Mouse (Mus musculus) CD4-positive helper T cell, adult 2 months (primary cell): ENCODE measurements at regions not wholly inside any gene's neighbourhood (a gene's known extent, or its start where the extent isn't known, plus 50 kb on each side); places are given as distances from the start of the nearest gene placed in this dataset.

Experiments used
- DNase-seq: peaks from one replicate; pipeline ENCODE4 v3.0.0-alpha.2; 2012; ENCODE audit warnings: low read depth, missing footprints, low spot score

GRCm38 (mm10) chr4:87401316-87402172, 171.3 kb upstream of the Slc24a2 start:
- no peak for DNase-seq

- no peak for DNase-seq
Observed at GRCm38 (mm10) chr4:87386835-87387234, 156.6 kb upstream of the Slc24a2 start.

DNA sequence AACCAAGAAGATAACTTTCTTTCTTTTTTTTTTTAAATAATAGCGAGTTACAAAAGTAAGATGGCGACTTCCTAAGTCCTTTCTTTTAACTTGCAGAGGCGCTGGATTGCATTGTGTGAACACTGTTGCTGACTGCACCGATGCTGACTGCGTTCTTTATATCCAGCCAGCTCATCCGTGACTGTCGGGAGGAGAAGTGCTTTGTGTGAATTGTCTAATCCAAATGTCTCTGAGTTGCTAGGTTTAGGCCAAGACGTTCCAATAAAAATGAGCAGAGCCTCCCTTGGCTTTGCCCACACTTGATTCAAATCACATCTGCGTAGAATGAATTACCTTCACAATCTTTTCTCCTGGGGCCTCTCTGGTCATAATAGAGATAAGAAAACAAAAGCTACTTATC, 156.0 kb upstream of the Slc24a2 start:
- DNase-seq = no peak

GRCm38 (mm10) chr4:87385221-87385739, 155.0 kb upstream of the Slc24a2 start:
- DNase-seq = no peak

- DNase-seq = no peak
Observed at GRCm38 (mm10) chr4:87384469-87385044, 154.3 kb upstream of the Slc24a2 start.

GRCm38 (mm10) chr4:87380716-87381115, 150.4 kb upstream of the Slc24a2 start:
- no peak for DNase-seq

GRCm38 (mm10) chr4:87379516-87380173, 149.4 kb upstream of the Slc24a2 start:
- DNase-seq = no peak

- no peak for DNase-seq
Observed at GRCm38 (mm10) chr4:87371960-87372359, 141.7 kb upstream of the Slc24a2 start.

- peak; percentile 8 for DNase-seq
Observed at GRCm38 (mm10) chr4:87369626-87370234, 139.5 kb upstream of the Slc24a2 start.

DNA sequence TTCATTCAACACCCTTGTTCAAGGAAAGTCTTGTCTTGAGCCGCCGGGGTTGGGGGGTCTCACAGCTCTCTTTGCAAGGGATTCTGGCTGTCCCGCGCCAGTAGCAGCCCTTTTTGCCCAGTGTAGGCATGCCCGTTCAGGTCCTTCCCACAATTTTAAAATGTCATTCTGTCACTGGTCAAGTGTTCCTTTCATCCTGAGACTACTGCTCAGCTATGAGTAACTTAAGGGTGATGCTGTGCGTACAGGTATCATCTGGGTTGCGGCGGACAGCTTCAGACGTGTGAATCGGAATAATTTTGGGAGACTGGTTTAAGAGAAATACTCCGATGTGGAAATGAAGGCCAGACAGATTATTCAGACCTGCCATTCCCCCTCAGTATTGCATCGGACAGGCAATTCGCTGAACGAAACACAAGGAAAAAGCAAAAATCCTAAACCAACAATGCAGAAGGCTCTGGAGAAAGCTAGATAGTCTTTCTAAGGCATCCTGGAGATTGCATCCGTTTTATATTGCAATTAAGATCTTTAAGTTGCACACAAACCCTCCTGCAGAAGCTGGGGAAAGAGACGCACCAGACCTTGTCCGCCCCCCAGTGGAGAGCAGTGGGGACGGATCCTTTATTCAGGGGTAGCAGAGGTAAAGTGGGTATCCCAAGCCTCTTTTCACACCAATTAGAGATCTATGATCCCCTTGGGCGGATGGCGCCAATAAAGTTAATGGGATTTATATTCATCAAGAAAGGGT, 138.3 kb upstream of the Slc24a2 start:
- peak; percentile 21 for DNase-seq

DNA sequence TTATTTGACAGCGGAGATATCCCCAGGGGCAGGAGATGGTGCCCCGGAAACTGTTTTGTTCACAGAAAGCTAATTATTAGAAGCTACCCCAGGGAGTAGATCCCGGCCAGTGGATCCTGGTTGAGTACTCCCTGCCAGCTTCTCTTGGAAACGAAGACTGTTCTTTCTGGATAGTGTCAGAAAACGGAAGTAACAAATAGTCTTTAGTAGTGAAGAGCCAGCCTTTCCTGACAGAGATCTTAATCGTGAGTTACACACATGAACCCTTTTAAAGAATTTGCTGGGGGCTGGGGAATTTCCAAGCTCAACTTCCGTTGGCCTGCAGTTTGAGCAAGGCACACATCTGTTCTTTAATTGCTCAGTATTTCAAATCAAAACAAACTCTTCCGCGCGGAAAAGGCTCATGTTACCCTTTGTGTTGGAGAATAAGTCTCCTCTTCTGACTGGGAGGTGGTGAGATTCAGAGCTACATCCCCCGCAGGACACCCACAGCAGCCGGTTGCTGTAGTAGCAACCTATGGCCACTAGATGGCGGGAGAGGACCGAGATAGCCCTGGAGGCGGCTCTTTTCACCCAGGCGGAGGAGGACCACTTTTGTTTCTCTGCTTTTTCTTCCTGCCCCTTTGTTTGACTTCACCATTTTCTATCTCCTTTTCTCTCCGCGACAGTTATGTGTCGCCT, 137.6 kb upstream of the Slc24a2 start:
- DNase-seq = peak; percentile 74

DNA sequence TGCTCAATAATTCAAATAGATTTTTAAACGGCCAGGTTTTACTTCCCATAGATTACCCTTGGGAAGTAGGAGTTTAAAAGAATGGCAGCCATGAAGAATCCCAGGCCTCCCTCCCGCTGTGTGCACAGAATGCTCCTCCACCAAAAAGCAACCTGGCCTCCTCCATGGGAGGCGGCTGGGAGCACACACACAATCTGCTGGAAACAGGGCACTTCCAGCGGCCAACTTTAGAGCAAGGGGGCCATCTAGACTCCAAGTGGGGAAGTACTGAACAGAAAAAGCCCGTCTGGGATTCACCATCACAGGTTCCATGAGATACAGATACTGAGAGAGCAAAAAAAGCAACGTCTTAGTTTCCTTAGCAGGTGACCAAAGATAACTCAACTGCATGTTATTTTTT, 131.9 kb upstream of the Slc24a2 start:
- DNase-seq = no peak

- DNase-seq = no peak
Observed at GRCm38 (mm10) chr4:87359483-87359882, 129.2 kb upstream of the Slc24a2 start.

GRCm38 (mm10) chr4:87359004-87359403, 128.7 kb upstream of the Slc24a2 start:
- no peak for DNase-seq

- no peak for DNase-seq
Observed at GRCm38 (mm10) chr4:87332968-87333367, 102.7 kb upstream of the Slc24a2 start.

DNA sequence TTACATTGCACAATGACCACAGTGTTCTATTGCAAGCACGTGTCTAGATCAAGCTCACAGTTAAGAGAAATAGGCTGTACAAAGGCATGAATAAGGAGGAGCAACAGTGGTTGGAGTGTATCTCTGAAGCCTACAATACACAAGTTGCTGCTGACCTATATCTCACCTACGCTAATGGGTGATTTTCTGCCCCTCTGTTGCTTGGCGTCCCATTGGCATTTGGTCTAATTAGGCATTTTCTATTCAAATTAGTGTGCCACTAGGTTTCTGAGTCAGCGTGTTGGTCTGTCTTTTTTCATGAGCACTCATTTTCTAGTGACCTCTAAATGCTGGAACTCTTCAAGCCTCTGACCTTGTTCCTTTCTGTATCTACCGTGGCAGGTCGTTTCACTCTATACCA, 98.9 kb upstream of the Slc24a2 start:
- DNase-seq = no peak

DNA sequence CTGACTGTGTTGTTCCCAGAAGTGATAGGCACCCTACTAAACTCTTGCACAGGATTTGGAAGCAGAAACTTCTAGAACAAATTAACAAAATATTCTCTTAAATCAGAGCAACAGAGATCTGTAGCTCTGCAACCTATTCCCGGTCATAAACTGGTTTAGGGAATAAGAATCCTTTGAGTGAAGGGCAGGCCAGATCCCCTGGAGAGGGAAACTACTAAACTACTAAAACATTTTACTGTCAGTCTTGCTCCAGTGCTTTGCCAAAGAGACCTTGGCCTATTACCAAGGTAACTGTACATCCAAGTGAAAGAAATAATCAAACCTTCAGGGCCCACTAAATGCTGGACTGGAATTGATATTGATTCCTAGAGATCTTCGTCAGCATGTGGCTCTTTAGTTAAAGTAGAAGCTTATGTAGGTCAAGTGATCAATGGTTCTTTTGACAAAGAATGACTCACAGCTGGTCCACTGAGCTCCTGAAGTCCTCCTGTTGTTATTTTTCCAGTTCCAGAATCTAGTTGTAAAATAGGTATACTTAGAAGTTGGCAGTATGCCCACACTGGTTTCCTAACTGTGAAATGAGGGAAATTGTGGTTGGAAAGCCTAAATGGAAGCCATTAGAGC, 91.6 kb upstream of the Slc24a2 start:
- DNase-seq = no peak

GRCm38 (mm10) chr4:87298129-87298528, 67.9 kb upstream of the Slc24a2 start:
- no peak for DNase-seq

DNA sequence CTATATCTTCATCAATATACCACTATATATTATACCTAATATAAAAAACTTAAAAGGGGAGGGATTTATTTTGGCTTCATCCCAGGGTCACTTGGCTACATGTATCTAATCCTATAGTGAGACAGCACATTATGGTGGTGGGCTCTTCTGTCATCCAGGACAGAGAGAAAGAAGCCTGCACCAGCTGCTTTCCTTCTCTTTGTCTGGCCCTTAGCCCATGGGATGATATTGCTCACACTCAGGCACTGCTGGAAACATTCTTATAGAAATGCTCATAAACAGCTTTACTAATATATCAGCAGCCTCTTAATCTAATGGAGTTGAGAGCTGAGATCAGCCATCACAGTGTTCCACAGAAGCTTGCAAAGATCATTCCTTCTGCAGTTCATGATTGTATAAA, 64.3 kb upstream of the Slc24a2 start:
- DNase-seq = no peak
